Mouse (Mus musculus): ENCODE data around the gene Mgat3. TPM values are rescaled to one million over a fixed set of nuclear protein-coding genes. Genes with fewer than 3 reads are reported as not detected.

Gene Mgat3
- polyA plus RNA-seq, 1 experiment from 2014 or later: 0.55 TPM

- Histone ChIP-seq H3K9me3 (replicated peaks; ENCODE audit: control insufficient read depth, low read length) (no peaks in the 10 kb centered on the region), H3K4me1 (ENCODE audit: control insufficient read depth, low read depth, low read length) (peaks cover 57% of the 10 kb centered on the region), H3K36me3 (ENCODE audit: control insufficient read depth, insufficient read depth) (peaks cover 28% of the 10 kb centered on the region), H3K27ac (ENCODE audit: low read length) (no peak overlapping the region; the same call in 1 of the 2 replicates), H3K4me2 (ENCODE audit: low read depth, low read length) (no peak overlapping the region), H3K9ac (ENCODE audit: low read depth, low read length) (no peak overlapping the region), H3K4me3 (ENCODE audit: low read depth, low read length) (no peak overlapping the region), H3K27me3 (ENCODE audit: control insufficient read depth, insufficient read depth, low read depth, low read length) (no peaks in the 10 kb centered on the region)
- WGBS (ENCODE audit: insufficient replicate concordance): 8% methylated on average over 3 of the region's 3 CpGs
- ATAC-seq (ENCODE audit: low read depth): no peak
These were observed 87.2 kb downstream of the Mgat3 start for GRCm38 (mm10) chr15:80260677-80261076.

DNA sequence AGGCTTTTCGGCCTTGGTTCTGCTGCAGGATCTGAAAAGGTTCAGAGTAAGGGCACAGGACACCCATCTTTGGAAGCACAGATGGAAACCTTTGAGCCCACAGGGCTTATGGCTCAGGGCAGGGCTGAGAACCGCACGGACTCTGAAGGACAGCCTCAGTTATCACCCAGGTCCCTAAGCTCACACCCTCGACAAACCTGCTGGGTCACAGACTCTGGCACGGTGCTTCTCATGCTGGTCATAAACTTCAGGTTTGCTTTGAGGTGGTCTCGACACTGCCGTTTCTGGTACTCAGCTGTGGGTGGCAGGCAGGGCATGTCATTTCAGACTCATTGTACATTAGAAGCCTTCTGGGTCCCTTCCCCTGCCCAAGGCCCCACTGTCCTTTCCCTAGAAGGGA is 87.6 kb downstream of the Mgat3 start:
- H3K9me3 ChIP-seq (replicated peaks; ENCODE audit: control insufficient read depth, low read length): no peaks in the 10 kb centered on the region
- no peaks in the 10 kb centered on the region for H3K27me3 ChIP-seq (ENCODE audit: control insufficient read depth, insufficient read depth, low read depth, low read length)
- no peak overlapping the region for H3K9ac ChIP-seq (ENCODE audit: low read depth, low read length)
- no peak overlapping the region for H3K4me2 ChIP-seq (ENCODE audit: low read depth, low read length)
- H3K36me3 ChIP-seq (ENCODE audit: control insufficient read depth, insufficient read depth): peaks cover 26% of the 10 kb centered on the region
- peaks cover 57% of the 10 kb centered on the region for H3K4me1 ChIP-seq (ENCODE audit: control insufficient read depth, low read depth, low read length)
- no peak overlapping the region for H3K4me3 ChIP-seq (ENCODE audit: low read depth, low read length)
- ATAC-seq (ENCODE audit: low read depth): no peak
- H3K27ac ChIP-seq (ENCODE audit: low read length): no peak overlapping the region
- 70% methylated on average over 7 of the region's 7 CpGs for WGBS (ENCODE audit: insufficient replicate concordance)

- peak within 1 kb of the TSS; percentile 79 for H3K4me2 ChIP-seq (ENCODE audit: low read depth, low read length)
- under 1% methylated on average over 66 of the region's 66 CpGs for WGBS (ENCODE audit: insufficient replicate concordance)
These were observed 90.4 kb downstream of the Mgat3 start, which contains the start of gene Rps19bp1 for GRCm38 (mm10) chr15:80263610-80264575. TSS of gene Rps19bp1 (minus strand) at chr15:80264315.

More at GRCm38 (mm10) chr15:80263610-80264575, 90.4 kb downstream of the Mgat3 start, which contains the start of gene Rps19bp1:
- H3K27ac ChIP-seq (ENCODE audit: low read length): peak within 1 kb of the TSS; percentile 78
- H3K4me1 ChIP-seq (ENCODE audit: control insufficient read depth, low read depth, low read length): peaks cover 32% of the 10 kb centered on the region
- peak; percentile 96 for ATAC-seq (ENCODE audit: low read depth)
- H3K9me3 ChIP-seq (replicated peaks; ENCODE audit: control insufficient read depth, low read length): no peaks in the 10 kb centered on the region
- peak within 1 kb of the TSS; percentile 86 for H3K9ac ChIP-seq (ENCODE audit: low read depth, low read length)
- peak within 1 kb of the TSS; percentile 75 for H3K4me3 ChIP-seq (ENCODE audit: low read depth, low read length)
- H3K36me3 ChIP-seq (ENCODE audit: control insufficient read depth, insufficient read depth): peaks cover 8% of the 10 kb centered on the region
- H3K27me3 ChIP-seq (ENCODE audit: control insufficient read depth, insufficient read depth, low read depth, low read length): no peaks in the 10 kb centered on the region

Other genes with a start within 250 kb of the Mgat3 start
- gene Cbx7, start 202.6 kb upstream of the Mgat3 start, polyA plus RNA-seq (2015; fragmentation: Nextera tagmentation; extraction: Ambion mirVana): 1.2 TPM in 2 replicates
- 0.40 and 0.47 TPM in 2 replicates for gene Pdgfb, start 158.7 kb upstream of the Mgat3 start, polyA plus RNA-seq (2015; fragmentation: Nextera tagmentation; extraction: Ambion mirVana)
- 11.3 and 12.7 TPM in 2 replicates for gene Syngr1, start 82.4 kb upstream of the Mgat3 start, polyA plus RNA-seq (2015; fragmentation: Nextera tagmentation; extraction: Ambion mirVana)
- 481 and 545 TPM in 2 replicates for gene Rpl3, start 81.9 kb upstream of the Mgat3 start, polyA plus RNA-seq (2015; fragmentation: Nextera tagmentation; extraction: Ambion mirVana)
- 11.3 and 12.2 TPM in 2 replicates for gene Tab1, start 40.6 kb upstream of the Mgat3 start, polyA plus RNA-seq (2015; fragmentation: Nextera tagmentation; extraction: Ambion mirVana)
- gene Mief1, start 60.3 kb downstream of the Mgat3 start, polyA plus RNA-seq (2015; fragmentation: Nextera tagmentation; extraction: Ambion mirVana): 14.4 and 16.0 TPM in 2 replicates
- gene AC140267.1, start 62.1 kb downstream of the Mgat3 start, polyA plus RNA-seq (2015; fragmentation: Nextera tagmentation; extraction: Ambion mirVana): not detected in 2 replicates
- gene Atf4, start 81.5 kb downstream of the Mgat3 start, polyA plus RNA-seq (2015; fragmentation: Nextera tagmentation; extraction: Ambion mirVana): 138 and 139 TPM in 2 replicates
- 21.2 and 24.9 TPM in 2 replicates for gene Rps19bp1, start 90.6 kb downstream of the Mgat3 start, polyA plus RNA-seq (2015; fragmentation: Nextera tagmentation; extraction: Ambion mirVana)
- gene Cacna1i, start 113.5 kb downstream of the Mgat3 start, polyA plus RNA-seq (2015; fragmentation: Nextera tagmentation; extraction: Ambion mirVana): not detected in 2 replicates